ENCODE assay signal across 9 mouse cellular contexts in the genomic region with DNA sequence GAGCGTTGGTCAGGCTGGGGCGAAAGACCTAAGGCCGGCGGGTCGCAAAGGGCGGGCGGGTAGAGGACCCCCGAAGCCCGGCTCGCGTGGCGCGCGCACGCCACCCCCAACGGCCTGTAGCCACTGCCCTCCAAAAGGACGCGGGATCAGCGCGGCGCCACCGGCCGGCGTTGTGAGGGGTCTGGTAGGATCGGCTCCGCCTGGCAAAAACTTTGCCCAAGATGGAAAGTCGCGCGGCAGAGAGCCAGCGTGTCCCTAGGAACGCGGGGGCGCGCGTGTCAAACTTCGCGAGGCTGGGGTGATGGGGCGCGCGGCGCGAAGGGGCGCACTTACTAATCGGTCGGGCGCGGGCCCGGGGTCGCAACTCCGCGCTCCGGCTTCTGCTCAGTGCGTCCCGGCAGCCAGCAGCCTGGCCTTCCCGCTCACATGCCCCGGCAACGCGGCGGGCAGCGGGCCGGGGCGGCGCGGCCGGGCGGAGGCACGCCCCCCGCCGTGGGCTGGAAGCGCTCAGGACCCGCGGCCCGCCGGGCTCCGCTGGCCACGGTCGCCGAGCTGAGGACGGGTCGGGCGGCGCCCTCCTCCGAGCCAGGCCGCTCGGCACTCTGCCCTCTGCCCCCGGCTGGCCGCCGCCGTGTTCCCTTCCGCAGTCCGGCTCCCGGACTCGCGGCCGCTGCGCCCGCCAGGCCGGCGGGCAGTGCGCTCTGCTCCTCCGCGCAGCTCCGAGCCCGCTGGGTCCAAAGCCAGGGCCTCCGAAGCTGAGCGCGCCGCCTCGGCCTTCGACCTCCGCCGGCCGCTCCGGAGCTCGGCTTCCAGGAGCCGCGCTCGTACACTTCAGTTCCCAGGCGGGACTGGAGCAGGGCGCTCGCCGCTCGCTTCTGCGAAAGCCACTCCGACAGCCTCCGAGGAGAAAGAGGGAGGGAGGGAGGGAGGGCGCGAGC. TPM values are rescaled to one million over a fixed set of nuclear protein-coding genes. Genes with fewer than 3 reads are reported as not detected.
DNase-seq lines count a peak whose midpoint lies in the region; ATAC-seq and TF ChIP-seq lines count a peak whose summit lies in the region.
"Had no signal": no experiment of that assay in that cellular context is flagged by ENCODE, and none has a peak within 500 bp of the region (broad histone marks: within the 10 kb centered on the region; RNA-seq: fewer than 3 reads in every experiment).

Sox13 (minus strand) TSS at position 835 of the 938 bp plus-strand sequence.

- H3K4me3 ChIP-seq in heart, adult 2 months = peak within 1 kb of the TSS; percentile 91
- H3K4me3 ChIP-seq in liver, embryonic 13.5 days (replicated peaks) = peak within 1 kb of the TSS; percentile 62
- H3K4me3 ChIP-seq in neural tube, embryonic 12.5 days = peak within 1 kb of the TSS; percentile 80

- TF ChIP-seq POLR2A in heart, adult 2 months (IDR thresholded peaks at IDR 0.05; ENCODE audit: insufficient read depth, low read depth, low read length) = peak; percentile 66

- peaks cover 1% of the 10 kb centered on the region; the same call in 1 of the 2 replicates for H3K79me2 ChIP-seq in heart, adult 2 months (replicated peaks; ENCODE audit: control insufficient read depth, insufficient read depth, low read length)

- H3K4me2 ChIP-seq in liver, embryonic 13.5 days = peak within 1 kb of the TSS; percentile 66
- peak within 1 kb of the TSS; percentile 98 for H3K4me2 ChIP-seq in neural tube, embryonic 12.5 days (replicated peaks)

- TF ChIP-seq CTCF in heart, adult 2 months (IDR thresholded peaks at IDR 0.05) = no peak

- WGBS in heart, adult 2 months = under 1% methylated on average over 118 of the region's 128 CpGs
- WGBS in liver, embryonic 13.5 days (ENCODE audit: insufficient replicate concordance) = under 1% methylated on average over 115 of the region's 128 CpGs
- WGBS in neural tube, embryonic 12.5 days = under 1% methylated on average over 119 of the region's 128 CpGs

- no peaks in the 10 kb centered on the region for H3K27me3 ChIP-seq in heart, adult 2 months (ENCODE audit: control insufficient read depth, insufficient read depth, low read length)
- H3K27me3 ChIP-seq in liver, embryonic 13.5 days = peaks cover 65% of the 10 kb centered on the region
- H3K27me3 ChIP-seq in neural tube, embryonic 12.5 days (replicated peaks) = no peaks in the 10 kb centered on the region

- intact Hi-C loops in heart, adult 2 months (cut with DNase I) = loop anchor here (1.0 to 5.0 kb wide), 3 partner anchors 24 to 292 kb away; partner anchors contain the start of gene Ppp1r15b

- peak within 1 kb of the TSS; percentile 88 for H3K9ac ChIP-seq in heart, adult 2 months (ENCODE audit: low read depth, low read length)
- peak within 1 kb of the TSS; percentile 68 for H3K9ac ChIP-seq in liver, embryonic 13.5 days
- H3K9ac ChIP-seq in neural tube, embryonic 12.5 days = peak within 1 kb of the TSS; percentile 92

- peak; percentile 61 for ATAC-seq in liver, embryonic 13.5 days (ENCODE audit: low read depth)
- ATAC-seq in neural tube, embryonic 12.5 days (ENCODE audit: low FRiP score, low read depth) = peak; percentile 74

- H3K27ac ChIP-seq in heart, adult 2 months = peak within 1 kb of the TSS; percentile 95
- H3K27ac ChIP-seq in liver, embryonic 13.5 days = peak within 1 kb of the TSS; percentile 64
- peak within 1 kb of the TSS; percentile 65; the same call in 1 of the 2 replicates for H3K27ac ChIP-seq in neural tube, embryonic 12.5 days

- H3K4me1 ChIP-seq in heart, adult 2 months (ENCODE audit: control insufficient read depth, insufficient read depth, low read length) = peaks cover 13% of the 10 kb centered on the region
- H3K4me1 ChIP-seq in liver, embryonic 13.5 days (replicated peaks) = peaks cover 19% of the 10 kb centered on the region; the same call in 1 of the 2 replicates
- peaks cover 27% of the 10 kb centered on the region for H3K4me1 ChIP-seq in neural tube, embryonic 12.5 days

- no peaks in the 10 kb centered on the region for H3K36me3 ChIP-seq in heart, adult 2 months (ENCODE audit: control insufficient read depth, insufficient read depth, low read length)
- H3K36me3 ChIP-seq in liver, embryonic 13.5 days = no peaks in the 10 kb centered on the region
- H3K36me3 ChIP-seq in neural tube, embryonic 12.5 days = no peaks in the 10 kb centered on the region
- H3K36me3 ChIP-seq: G1E had no signal

- peak; percentile 15 to 38 for DNase-seq in layer of hippocampus, adult 18-20 months (ENCODE audit: low spot score in 2 of 2)
- no peak for DNase-seq in layer of hippocampus, adult 8-10 months (ENCODE audit: low spot score in 2 of 2)
- peak; percentile 86 for DNase-seq in embryo, embryonic 9.5 days (ENCODE audit: extremely low spot score)
- DNase-seq in heart, adult 2 months = peak; percentile 85 to 86
- DNase-seq in kidney, adult 9 months = peak; percentile 81
- no peak for DNase-seq in liver, embryonic 13.5 days
- peak; percentile 76 for DNase-seq in urinary bladder, postnatal 14 days (ENCODE audit: low spot score)

- H3K9me3 ChIP-seq in liver, embryonic 13.5 days (replicated peaks) = no peaks in the 10 kb centered on the region
- no peaks in the 10 kb centered on the region for H3K9me3 ChIP-seq in neural tube, embryonic 12.5 days

- TF ChIP-seq EP300 in heart, adult 2 months (IDR thresholded peaks at IDR 0.05; ENCODE audit: insufficient read depth, low read depth, low read length) = no peak

RNA-seq across cellular contexts. Expression of gene Sox13, which starts in this region (rescaled TPM):
- 1 to 10 TPM; 7.4 to 7.9 TPM for total RNA-seq in layer of hippocampus, adult 18-20 months (2021)
- 10 to 100 TPM in 1 of 4 experiments, 1 to 10 TPM in 3; 9.3 to 13.7 (median 9.4) TPM for total RNA-seq in layer of hippocampus, adult 8-10 months (2022)
- 10 to 100 TPM; 15.3 to 16.2 TPM for total RNA-seq in heart, adult 2 months (2021)
- 24.7 and 28.5 TPM in 2 replicates for polyA plus RNA-seq in heart, adult 2 months (2012; rRNA removed)
- polyA plus RNA-seq in liver, embryonic 13.5 days (2015; fragmentation: Nextera tagmentation; extraction: Ambion mirVana) = 1.3 and 1.5 TPM in 2 replicates
- polyA plus RNA-seq in neural tube, embryonic 12.5 days (2016; fragmentation: Nextera tagmentation; extraction: Ambion mirVana) = 14.2 and 14.8 TPM in 2 replicates

Comparison
In these comparisons a context has a peak if more than half of its experiments do, and no peak if none do; other contexts are left out.
1. DNase-seq: peak in layer of hippocampus, adult 18-20 months (2 of 2), embryo, embryonic 9.5 days (single experiment), heart, adult 2 months (2 of 2), kidney, adult 9 months (single experiment) and urinary bladder, postnatal 14 days (single experiment); none in layer of hippocampus, adult 8-10 months (0 of 2) and liver, embryonic 13.5 days (single experiment).
2. Peak in every context shown above with its lines, with median percentiles within 50 percentile points of each other: H3K27ac ChIP-seq, H3K4me3 ChIP-seq and H3K9ac ChIP-seq.